Mouse (Mus musculus) adrenal gland, postnatal 10 days (tissue): ENCODE data around the gene Mcam. TPM values are rescaled to one million over a fixed set of nuclear protein-coding genes. Genes with fewer than 3 reads are reported as not detected.

Source experiments
- total RNA-seq, 2 experiments: library from RNA; stranded (reverse); gene quantifications; 2 replicates each; pipeline ENCODE4 v1.2.3; 2021

The Mcam gene
- total RNA-seq, 2 experiments from 2014 or later, result 85.0 to 114 TPM

Other genes starting within 250 kb of the Mcam start
- gene Thy1, start 91.1 kb upstream of the Mcam start, total RNA-seq, result 10 to 100 TPM; 44.2 to 44.9 TPM
- 10 to 100 TPM; 36.4 to 52.2 TPM for gene Usp2, start 67.4 kb upstream of the Mcam start, total RNA-seq
- under 1 TPM in 1 of 2 experiments, not detected in 1; 0.30 TPM for gene Mfrp, start 32.7 kb upstream of the Mcam start, total RNA-seq
- gene C1qtnf5, start 27.2 kb upstream of the Mcam start, total RNA-seq, result 10 to 100 TPM; 16.7 to 21.9 TPM
- under 1 TPM in 1 of 2 experiments, not detected in 1; 0.51 TPM for gene Gm49380, start 21.0 kb upstream of the Mcam start, total RNA-seq
- 10 to 100 TPM; 29.3 to 35.5 TPM for gene Rnf26, start 21.0 kb upstream of the Mcam start, total RNA-seq
- gene Cbl, start 99.6 kb downstream of the Mcam start, total RNA-seq, result 10 to 100 TPM; 28.2 to 32.4 TPM
- gene Ccdc153, start 106.2 kb downstream of the Mcam start, total RNA-seq, result 1 to 10 TPM; 1.5 to 1.6 TPM
- gene Pdzd3, start 117.0 kb downstream of the Mcam start, total RNA-seq, result under 1 TPM in 1 of 2 experiments, not detected in 1; 0.48 TPM
- gene Nlrx1, start 134.1 kb downstream of the Mcam start, total RNA-seq, result 10 to 100 TPM; 23.1 to 30.6 TPM
- gene Abcg4, start 154.1 kb downstream of the Mcam start, total RNA-seq, result 10 to 100 TPM; 15.0 to 23.1 TPM
- gene Hinfp, start 171.2 kb downstream of the Mcam start, total RNA-seq, result 10 to 100 TPM; 17.3 to 24.4 TPM
- gene C2cd2l, start 185.8 kb downstream of the Mcam start, total RNA-seq, result 10 to 100 TPM; 19.3 to 25.1 TPM
- 10 to 100 TPM; 25.2 to 27.7 TPM for gene Dpagt1, start 191.6 kb downstream of the Mcam start, total RNA-seq
- gene H2afx, start 200.2 kb downstream of the Mcam start, total RNA-seq, result 10 to 100 TPM; 87.2 to 99.6 TPM
- gene Hmbs, start 209.8 kb downstream of the Mcam start, total RNA-seq, result 100 to 1,000 TPM in 1 of 2 experiments, 10 to 100 TPM in 1; 86.7 to 101 TPM
- gene Vps11, start 227.2 kb downstream of the Mcam start, total RNA-seq, result 10 to 100 TPM; 42.3 to 47.3 TPM
- gene Hyou1, start 245.0 kb downstream of the Mcam start, total RNA-seq, result 100 to 1,000 TPM in 1 of 2 experiments, 10 to 100 TPM in 1; 97.2 to 121 TPM